Mouse (Mus musculus): ENCODE results near the gene Olfr311.
A peak's percentile ranks its signal among the peaks of the same experiment; 100 is the strongest.
"Not testable (repeated sequence)": the region's sequence is repeated elsewhere in the genome, so short reads cannot be mapped to it uniquely, and the experiment has no call there.

Olfr311 gene

GRCm38 (mm10) chr11:58838951-58839350 lies at the start of gene Olfr311:
Olfr311 (plus strand) TSS chr11:58839251.
- DNase-seq (ENCODE audit: low spot score in 2 of 2): not testable (repeated sequence)

DNA sequence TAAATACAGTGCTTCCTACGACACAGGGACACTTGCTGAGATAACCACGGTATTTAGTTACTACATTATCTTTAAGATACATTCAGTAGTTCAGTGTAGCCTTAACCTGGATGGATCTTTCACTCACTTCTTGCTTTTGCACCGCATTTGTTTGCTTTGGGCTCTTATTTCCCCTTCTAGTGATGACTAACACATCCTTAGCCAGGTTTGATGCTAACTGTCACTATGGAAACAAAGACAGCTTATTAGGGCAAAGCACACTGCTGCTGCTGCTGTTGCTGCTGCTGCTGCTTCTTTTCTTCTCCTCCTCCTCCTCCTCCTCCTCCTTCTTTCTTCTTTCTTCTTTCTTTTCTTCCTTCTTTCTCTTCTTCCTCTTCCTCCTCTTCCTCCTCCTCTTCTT lies 49.5 kb upstream of the Olfr311 start:
- DNase-seq (ENCODE audit: low spot score in 2 of 2): no peak

GRCm38 (mm10) chr11:58790053-58790452 lies 49.0 kb upstream of the Olfr311 start:
- no peak for DNase-seq (ENCODE audit: low spot score in 2 of 2)

DNA sequence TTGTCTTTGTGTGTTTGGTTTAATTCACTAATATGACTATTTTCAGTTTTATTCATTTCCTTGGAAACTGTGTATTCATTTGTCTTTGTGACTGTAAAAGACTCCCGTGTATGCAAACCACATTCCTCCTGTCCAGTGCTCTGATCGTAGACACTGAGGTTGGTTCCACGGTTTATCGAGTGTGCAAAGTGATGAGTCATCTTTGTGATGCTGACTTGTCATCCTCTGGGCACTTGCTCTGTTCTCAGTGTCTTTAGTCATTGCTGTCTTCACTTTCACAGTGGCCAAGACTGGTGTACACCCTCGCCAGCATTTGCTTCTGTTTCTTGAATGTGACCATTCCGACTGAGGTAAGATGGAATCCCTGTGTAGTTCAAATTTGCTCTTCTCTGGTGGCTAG lies 48.4 kb upstream of the Olfr311 start:
- DNase-seq (ENCODE audit: low spot score in 2 of 2): no peak

GRCm38 (mm10) chr11:58795856-58796255 lies 43.2 kb upstream of the Olfr311 start:
- no peak for DNase-seq (ENCODE audit: low spot score in 2 of 2)

GRCm38 (mm10) chr11:58796850-58797249 lies 42.2 kb upstream of the Olfr311 start:
- no peak for DNase-seq (ENCODE audit: low spot score in 2 of 2)

GRCm38 (mm10) chr11:58799747-58800146 lies 39.3 kb upstream of the Olfr311 start:
- DNase-seq (ENCODE audit: low spot score in 2 of 2): no peak

GRCm38 (mm10) chr11:58801558-58802228 lies 37.4 kb upstream of the Olfr311 start, which contains the start of gene Fam183b:
Fam183b (minus strand) TSS chr11:58801960.
- no peak for DNase-seq (ENCODE audit: low spot score in 2 of 2)

DNA sequence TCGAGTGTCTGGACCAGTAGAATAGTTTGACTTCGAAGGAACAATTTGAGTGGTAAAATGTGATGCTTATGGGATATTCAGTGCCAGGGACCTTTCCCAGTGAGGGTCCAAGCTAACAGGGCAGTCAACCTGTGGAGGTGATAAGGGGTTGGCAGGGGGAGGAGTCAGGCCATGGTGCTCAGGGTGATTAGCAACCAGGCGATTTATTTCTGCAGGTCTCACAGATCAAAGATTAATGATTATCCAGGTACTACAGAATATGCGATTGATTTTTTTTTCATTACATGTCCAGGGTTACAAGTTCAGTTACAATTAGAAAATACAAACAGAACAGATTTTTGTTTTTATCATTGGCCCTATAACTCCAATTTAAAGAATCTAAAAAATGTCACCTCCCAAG lies 35.2 kb upstream of the Olfr311 start:
- DNase-seq (ENCODE audit: low spot score in 2 of 2): no peak

GRCm38 (mm10) chr11:58804393-58804792 lies 34.7 kb upstream of the Olfr311 start:
- no peak for DNase-seq (ENCODE audit: low spot score in 2 of 2)

GRCm38 (mm10) chr11:58812001-58812400 lies 27.1 kb upstream of the Olfr311 start:
- DNase-seq (ENCODE audit: low spot score in 2 of 2): no peak

DNA sequence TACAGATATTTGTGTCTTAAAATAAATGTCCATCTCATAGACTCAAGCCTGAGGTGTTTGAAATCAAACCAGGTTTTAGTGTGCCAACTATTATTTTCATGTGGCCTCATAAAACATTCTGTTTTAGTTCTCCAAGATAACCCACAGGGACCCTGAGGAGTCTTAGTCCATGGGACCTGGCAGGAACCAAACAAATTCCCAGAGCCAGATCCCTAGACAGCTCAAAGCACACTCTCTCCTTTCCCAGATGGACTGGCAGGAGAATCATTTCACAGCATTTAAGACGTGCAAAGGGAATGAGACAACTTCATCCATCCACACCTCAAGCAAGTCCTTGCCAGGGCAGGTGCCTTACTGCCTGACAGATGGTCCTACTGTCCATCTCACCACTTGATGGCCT lies 24.4 kb upstream of the Olfr311 start, which contains the start of gene Olfr313:
Gene Olfr313, plus strand, starts transcription at position 301 of the 400 bp plus-strand sequence.
- DNase-seq (ENCODE audit: low spot score in 2 of 2): not testable (repeated sequence)

- no peak for DNase-seq (ENCODE audit: low spot score in 2 of 2)
These were observed 23.4 kb upstream of the Olfr311 start for GRCm38 (mm10) chr11:58815676-58816075.

DNA sequence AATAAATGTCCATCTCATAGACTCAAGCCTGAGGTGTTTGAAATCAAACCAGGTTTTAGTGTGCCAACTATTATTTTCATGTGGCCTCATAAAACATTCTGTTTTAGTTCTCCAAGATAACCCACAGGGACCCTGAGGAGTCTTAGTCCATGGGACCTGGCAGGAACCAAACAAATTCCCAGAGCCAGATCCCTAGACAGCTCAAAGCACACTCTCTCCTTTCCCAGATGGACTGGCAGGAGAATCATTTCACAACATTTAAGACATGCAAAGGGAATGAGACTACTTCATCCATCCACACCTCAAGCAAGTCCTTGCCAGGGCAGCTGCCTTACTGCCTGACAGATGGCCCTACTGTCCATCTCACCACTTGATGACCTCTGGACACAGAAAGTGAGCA lies 10.1 kb upstream of the Olfr311 start, which contains the start of gene Olfr312:
Gene Olfr312, plus strand, starts transcription at position 301 of the 400 bp plus-strand sequence.
- DNase-seq (ENCODE audit: low spot score in 2 of 2): not testable (repeated sequence)

- no peak for DNase-seq (ENCODE audit: low spot score in 2 of 2)
These were observed 9.3 kb upstream of the Olfr311 start for GRCm38 (mm10) chr11:58829764-58830163.

GRCm38 (mm10) chr11:58832541-58832940 lies 6.5 kb upstream of the Olfr311 start:
- not testable (repeated sequence) for DNase-seq (ENCODE audit: low spot score in 2 of 2)

DNA sequence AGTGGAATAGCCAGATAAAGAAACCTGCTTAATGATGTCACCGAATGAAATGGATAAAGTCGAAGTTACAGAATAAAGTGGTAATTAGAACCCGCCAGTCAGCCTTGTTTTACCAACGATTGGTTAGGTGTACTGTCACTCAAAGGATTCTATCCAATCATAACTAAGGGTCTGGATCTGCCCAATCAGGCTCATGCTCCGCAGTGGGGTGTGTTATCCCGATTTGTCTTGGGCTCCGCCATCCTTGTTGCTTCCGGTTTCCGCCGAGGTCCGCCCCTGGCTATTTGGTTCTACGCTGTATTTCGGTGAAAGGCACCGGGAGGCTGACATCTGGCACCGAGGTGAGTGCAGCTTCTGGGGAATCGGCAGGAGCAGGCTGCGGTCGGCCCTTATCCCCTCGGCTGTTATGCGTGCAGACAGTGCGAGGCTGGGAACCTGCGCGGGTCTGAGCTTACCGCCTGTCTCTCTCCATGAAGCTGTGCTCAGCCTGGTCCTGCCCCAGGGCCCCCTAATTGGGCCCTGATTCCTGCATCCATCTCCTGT lies 7.9 kb downstream of the Olfr311 start, which contains the start of gene Gm12258:
Gene Gm12258, plus strand, starts transcription at position 240 of the 543 bp plus-strand sequence.
- peak; percentile 76 to 82 for DNase-seq (ENCODE audit: low spot score in 2 of 2)

GRCm38 (mm10) chr11:58847636-58848035 lies 8.6 kb downstream of the Olfr311 start:
- DNase-seq (ENCODE audit: low spot score in 2 of 2): no peak

DNA sequence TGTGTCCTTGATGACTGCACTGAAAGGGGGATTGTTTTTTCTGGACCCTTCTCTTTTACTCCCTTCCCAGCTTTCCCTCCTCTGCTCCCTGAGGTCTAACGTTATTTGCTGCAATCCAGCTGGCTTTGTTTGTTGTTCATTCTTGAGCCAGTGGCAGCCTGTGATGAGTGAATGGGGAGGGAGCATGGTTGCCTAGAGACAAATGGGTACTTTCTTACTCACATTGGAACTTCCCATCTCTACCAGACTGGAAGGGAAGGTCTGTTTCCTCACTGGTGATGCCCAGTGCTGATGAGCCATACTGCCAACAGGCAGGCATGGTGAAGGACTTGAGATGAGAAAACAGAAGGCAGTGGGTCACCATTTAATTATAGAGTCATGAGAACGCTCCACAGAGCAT lies 10.7 kb downstream of the Olfr311 start:
- DNase-seq (ENCODE audit: low spot score in 2 of 2): no peak

DNA sequence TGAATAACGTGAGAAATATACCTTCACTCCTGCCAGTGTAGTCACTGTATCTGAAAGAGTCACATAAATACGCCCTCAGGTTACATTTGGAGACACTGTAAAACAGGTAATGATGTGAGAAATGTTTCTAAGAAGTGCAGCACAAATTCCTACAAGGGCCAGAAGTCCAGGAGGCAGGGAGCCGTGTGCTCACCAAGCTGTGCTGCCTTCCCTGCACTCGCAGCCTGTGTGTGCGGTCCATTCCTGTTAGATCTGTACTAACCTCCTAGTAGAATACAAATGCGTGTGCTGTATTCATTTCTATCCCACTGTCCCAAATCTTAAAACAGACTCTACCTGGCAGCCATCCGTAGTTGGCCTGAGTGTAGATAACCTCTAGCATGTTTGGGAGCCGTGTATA lies 21.7 kb downstream of the Olfr311 start:
- no peak for DNase-seq (ENCODE audit: low spot score in 2 of 2)

GRCm38 (mm10) chr11:58867039-58867953 lies 28.2 kb downstream of the Olfr311 start, which contains the start of gene 2810021J22Rik:
2810021J22Rik (plus strand) TSS chr11:58867216.
- DNase-seq (ENCODE audit: low spot score in 2 of 2): peak; percentile 73 to 76

GRCm38 (mm10) chr11:58867954-58868330 lies 28.9 kb downstream of the Olfr311 start:
- no peak for DNase-seq (ENCODE audit: low spot score in 2 of 2)
